Mouse (Mus musculus) lung, postnatal 0 days (tissue): ENCODE measurements around the gene Rbfox1. TPM values are rescaled to one million over a fixed set of nuclear protein-coding genes. Genes with fewer than 3 reads are reported as not detected.

Source experiments
- ATAC-seq: fragments of 200-750 bp; cut with Nextera tagmentation; 2 replicates; pipeline ENCODE4 v1.8.0; 2017; ENCODE audit warnings: moderate library complexity
- DNase-seq: peaks from one replicate; pipeline ENCODE4 v3.0.0-alpha.2; 2016; ENCODE audit warnings: low spot score
- H3K27ac ChIP-seq: fragments of 300-500 bp; sonication (generic); 2 replicates; pipeline ENCODE4 v1.5.1; 2014; ENCODE audit warnings: antibody characterized with exemption, mild to moderate bottlenecking, low read length, mixed read lengths
- H3K27me3 ChIP-seq: fragments of 300-500 bp; sonication (generic); replicated peaks from 2 replicates; pipeline ENCODE4 v1.6.1; 2014; ENCODE audit warnings: low read length, mixed read lengths; ENCODE audit not compliant: insufficient read depth
- H3K36me3 ChIP-seq: fragments of 300-500 bp; sonication (generic); 2 replicates; pipeline ENCODE4 v1.6.1; 2014; ENCODE audit warnings: low read length, mixed read lengths; ENCODE audit not compliant: insufficient read depth
- H3K4me1 ChIP-seq: fragments of 300-500 bp; sonication (generic); 2 replicates; pipeline ENCODE4 v1.6.1; 2014; ENCODE audit warnings: antibody characterized with exemption, low read depth, low read length, mixed read lengths; ENCODE audit not compliant: insufficient read depth
- H3K4me2 ChIP-seq: fragments of 300-500 bp; sonication (generic); replicated peaks from 2 replicates; pipeline ENCODE4 v1.6.1; 2014; ENCODE audit warnings: low read depth, mild to moderate bottlenecking, low read length, moderate library complexity, mixed read lengths
- H3K4me3 ChIP-seq: fragments of 300-500 bp; sonication (generic); 2 replicates; pipeline ENCODE4 v1.5.1; 2014; ENCODE audit warnings: low read depth, low read length
- H3K9ac ChIP-seq: fragments of 300-500 bp; sonication (generic); replicated peaks from 2 replicates; pipeline ENCODE4 v1.6.1; 2014; ENCODE audit warnings: low read depth, mild to moderate bottlenecking
- H3K9me3 ChIP-seq: fragments of 300-500 bp; sonication (generic); 2 replicates; pipeline ENCODE4 v1.6.1; 2016; ENCODE audit warnings: low read length, mixed read lengths
- CTCF ChIP-seq: IDR thresholded peaks from 2 replicates; pipeline ENCODE4 v1.5.1; 2016; ENCODE audit warnings: antibody characterized with exemption, mild to moderate bottlenecking
- EP300 ChIP-seq: IDR thresholded peaks from 2 replicates; pipeline ENCODE4 v1.6.1; 2016; ENCODE audit warnings: antibody characterized with exemption, mild to moderate bottlenecking, control low read depth
- WGBS: fragments of 180-500 bp; shearing (Covaris S2); extraction: QIAGEN DNeasy Blood & Tissue Kit; methylation state at CpG from one replicate; pipeline ENCODE4 v1.1.7; 2014; 5-methylcytosine and 5-hydroxymethylcytosine counted together
- polyA plus RNA-seq: library from polyadenylated mRNA; unstranded; fragments of >200 nt; fragmentation: Nextera tagmentation; extraction: Ambion mirVana; gene quantifications from 2 replicates; pipeline ENCODE4 v1.2.1, GENCODE M21; 2015

Rbfox1 gene
- 0.25 and 0.56 TPM in 2 replicates for polyA plus RNA-seq

- Histone ChIP-seq H3K27ac (no peak within 1 kb of the TSS), H3K4me3 (no peak within 1 kb of the TSS), H3K36me3 (no peaks in the 10 kb centered on the region), H3K4me1 (no peaks in the 10 kb centered on the region), H3K27me3 (no peaks in the 10 kb centered on the region; the same call in 1 of the 2 replicates), H3K9ac (no peak within 1 kb of the TSS), H3K4me2 (no peak within 1 kb of the TSS), H3K9me3 (no peaks in the 10 kb centered on the region)
- DNase-seq (no peak), ATAC-seq (no peak)
- TF ChIP-seq EP300 = no peak
- TF ChIP-seq CTCF = no peak
- 1% methylated on average over 62 of the region's 69 CpGs for WGBS
Observed at GRCm38 (mm10) chr16:5884746-5885689, at the start of gene Rbfox1. TSS of gene Rbfox1 (plus strand) at chr16:5885355.

DNA sequence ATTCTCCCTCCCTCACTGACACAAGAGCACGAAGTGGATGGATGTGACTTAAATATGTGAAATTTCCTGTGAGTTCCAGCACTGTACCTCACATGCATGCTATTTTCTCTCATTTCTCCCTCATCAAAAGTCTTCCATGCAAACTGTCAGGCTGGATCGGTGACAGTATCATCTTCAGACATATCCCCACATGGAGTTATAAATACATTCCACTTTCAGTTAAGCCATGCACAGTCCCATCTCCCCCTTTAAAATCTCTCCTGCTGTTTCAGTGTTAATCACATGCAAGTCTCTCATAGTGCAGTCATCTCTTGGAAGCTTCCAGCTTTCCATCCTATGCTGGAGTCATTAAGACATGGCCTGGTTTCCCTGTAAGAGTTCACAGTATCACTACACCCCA is 48.4 kb upstream of the Rbfox1 start:
- no peak overlapping the region for H3K27ac ChIP-seq
- DNase-seq (no peak), ATAC-seq (no peak)
- WGBS = 82% methylated on average over 2 of the region's 2 CpGs
- H3K9me3 ChIP-seq = no peaks in the 10 kb centered on the region
- H3K36me3 ChIP-seq = no peaks in the 10 kb centered on the region
- TF ChIP-seq CTCF (no peak), EP300 (no peak)
- H3K4me3 ChIP-seq = no peak overlapping the region
- H3K27me3 ChIP-seq = no peaks in the 10 kb centered on the region
- no peaks in the 10 kb centered on the region for H3K4me1 ChIP-seq
- no peak overlapping the region for H3K9ac ChIP-seq
- H3K4me2 ChIP-seq = no peak overlapping the region

GRCm38 (mm10) chr16:5841167-5841566 is 44.0 kb upstream of the Rbfox1 start:
- Histone ChIP-seq H3K9me3 (no peaks in the 10 kb centered on the region), H3K4me3 (no peak overlapping the region), H3K27ac (no peak overlapping the region), H3K36me3 (no peaks in the 10 kb centered on the region), H3K9ac (no peak overlapping the region), H3K4me2 (no peak overlapping the region), H3K27me3 (no peaks in the 10 kb centered on the region), H3K4me1 (no peaks in the 10 kb centered on the region)
- 26% methylated on average over 5 of the region's 5 CpGs for whole genome bisulfite sequencing
- TF ChIP-seq EP300 = no peak
- TF ChIP-seq CTCF = no peak
- no peak for DNase-seq
- ATAC-seq = no peak

- TF ChIP-seq CTCF = no peak
- no peak for TF ChIP-seq EP300
- WGBS = 32% methylated on average over 11 of the region's 11 CpGs
- no peak for DNase-seq
Observed at GRCm38 (mm10) chr16:5845645-5846044, 39.5 kb upstream of the Rbfox1 start.

DNA sequence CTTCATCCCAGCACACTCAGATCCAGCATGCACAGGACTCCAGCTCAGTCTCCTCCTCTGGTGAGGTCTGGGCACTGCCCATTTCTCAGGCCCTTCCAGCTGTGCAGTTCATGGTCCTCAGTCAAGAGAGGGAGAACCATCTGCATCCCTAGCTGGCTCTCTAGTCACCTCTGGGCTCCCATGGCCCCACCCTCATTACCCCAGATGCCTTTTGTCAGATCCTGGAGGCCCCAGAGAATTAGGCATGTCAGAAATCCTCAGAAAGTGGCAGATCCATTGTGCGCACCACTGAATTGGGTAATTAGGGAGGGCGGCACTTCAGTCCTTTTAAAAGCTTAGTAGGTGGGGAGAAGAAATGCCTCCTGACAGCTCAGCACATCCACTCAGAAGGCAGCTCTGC is 32.1 kb upstream of the Rbfox1 start:
- H3K4me2 ChIP-seq = no peak overlapping the region
- no peaks in the 10 kb centered on the region for H3K9me3 ChIP-seq
- no peak overlapping the region for H3K4me3 ChIP-seq
- H3K36me3 ChIP-seq = no peaks in the 10 kb centered on the region
- TF ChIP-seq CTCF (no peak), EP300 (no peak)
- no peak overlapping the region for H3K9ac ChIP-seq
- no peaks in the 10 kb centered on the region for H3K4me1 ChIP-seq
- WGBS = 98% methylated on average over 2 of the region's 2 CpGs
- H3K27me3 ChIP-seq = no peaks in the 10 kb centered on the region
- no peak overlapping the region for H3K27ac ChIP-seq
- DNase-seq (no peak), ATAC-seq (no peak)

More at GRCm38 (mm10) chr16:5845645-5846044, 39.5 kb upstream of the Rbfox1 start:
- H3K9me3 ChIP-seq = no peaks in the 10 kb centered on the region
- no peaks in the 10 kb centered on the region for H3K4me1 ChIP-seq
- H3K4me3 ChIP-seq = no peak overlapping the region
- H3K27me3 ChIP-seq = no peaks in the 10 kb centered on the region
- no peak for ATAC-seq
- no peak overlapping the region for H3K4me2 ChIP-seq
- no peak overlapping the region for H3K27ac ChIP-seq
- H3K36me3 ChIP-seq = no peaks in the 10 kb centered on the region
- H3K9ac ChIP-seq = no peak overlapping the region

GRCm38 (mm10) chr16:5864350-5864749 is 20.8 kb upstream of the Rbfox1 start:
- DNase-seq (no peak), ATAC-seq (no peak)
- no peak overlapping the region for H3K4me2 ChIP-seq
- H3K27me3 ChIP-seq = no peaks in the 10 kb centered on the region
- no peaks in the 10 kb centered on the region for H3K36me3 ChIP-seq
- no peak overlapping the region for H3K27ac ChIP-seq
- 89% methylated on average over 4 of the region's 4 CpGs for WGBS
- no peak overlapping the region for H3K4me3 ChIP-seq
- H3K9me3 ChIP-seq = no peaks in the 10 kb centered on the region
- H3K9ac ChIP-seq = no peak overlapping the region
- TF ChIP-seq EP300 (no peak), CTCF (no peak)
- H3K4me1 ChIP-seq = no peaks in the 10 kb centered on the region
